ENCODE assay signal across 8 mouse cellular contexts in the genomic region with DNA sequence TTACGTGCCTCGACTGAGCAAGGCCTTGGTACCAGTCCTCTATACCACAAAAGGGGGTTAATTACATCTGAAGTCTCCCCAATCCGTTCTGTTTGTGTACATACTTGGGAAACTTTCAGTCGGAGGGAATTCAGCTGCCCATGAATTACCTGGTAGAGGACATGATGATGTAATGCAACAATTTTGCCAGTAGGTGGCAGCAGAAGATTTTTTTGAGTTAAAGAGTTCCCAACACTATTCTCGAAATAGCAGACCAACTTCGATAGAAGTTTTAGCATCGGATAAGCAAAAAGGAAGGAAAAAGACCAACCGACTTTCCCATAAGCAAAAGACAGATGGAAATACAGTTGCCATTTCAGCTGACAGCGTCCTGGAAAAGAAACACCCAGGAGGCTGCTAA.
DNase-seq lines count a peak whose midpoint lies in the region; ATAC-seq and TF ChIP-seq lines count a peak whose summit lies in the region.

No protein-coding gene starts in this region.

- TF ChIP-seq CTCF in heart, adult 2 months (IDR thresholded peaks at IDR 0.05): peak; percentile 90

- TF ChIP-seq POLR2A in heart, adult 2 months (IDR thresholded peaks at IDR 0.05; ENCODE audit: insufficient read depth, low read depth, low read length): no peak

- no peak for DNase-seq in heart, adult 2 months
- DNase-seq in heart, postnatal 25 days (ENCODE audit: low spot score): no peak
- peak; percentile 87 for DNase-seq in 3T3-L1 (ENCODE audit: low read depth, low spot score)
- DNase-seq in Muller cell, postnatal 12 days (ENCODE audit: inconsistent ontology term): peak; percentile 17
- DNase-seq in embryo, embryonic 10 days (ENCODE audit: low spot score): peak; percentile 67
- DNase-seq in hindlimb bud, embryonic 11.5 days (ENCODE audit: extremely low spot score, low read depth, low spot score): peak; percentile 86
- peak; percentile 59 for DNase-seq in lung, postnatal 25 days (ENCODE audit: low spot score)

- no peak overlapping the region for H3K27ac ChIP-seq in heart, adult 2 months

- no peaks in the 10 kb centered on the region for H3K79me2 ChIP-seq in heart, adult 2 months (replicated peaks; ENCODE audit: control insufficient read depth, insufficient read depth, low read length)

- H3K4me3 ChIP-seq in heart, adult 2 months: no peak overlapping the region

- H3K9ac ChIP-seq in heart, adult 2 months (ENCODE audit: low read depth, low read length): no peak overlapping the region

- ATAC-seq in megakaryocyte, adult 5-6 weeks (ENCODE audit: poor library complexity, severe bottlenecking): no peak

- H3K36me3 ChIP-seq in heart, adult 2 months (ENCODE audit: control insufficient read depth, insufficient read depth, low read length): no peaks in the 10 kb centered on the region

- H3K4me1 ChIP-seq in heart, adult 2 months (ENCODE audit: control insufficient read depth, insufficient read depth, low read length): no peaks in the 10 kb centered on the region

- no peaks in the 10 kb centered on the region for H3K27me3 ChIP-seq in heart, adult 2 months (ENCODE audit: control insufficient read depth, insufficient read depth, low read length)

- 13% methylated on average over 9 of the region's 9 CpGs for WGBS in heart, adult 2 months

- intact Hi-C loops in heart, adult 2 months (cut with DNase I): no loop called here
- intact Hi-C loops in heart, postnatal 25 days (cut with DNase I): loop anchor here (2.0 to 10.0 kb wide), 2 partner anchors 374 to 750 kb away; no protein-coding TSS in a partner anchor

- no peak for TF ChIP-seq EP300 in heart, adult 2 months (IDR thresholded peaks at IDR 0.05; ENCODE audit: insufficient read depth, low read depth, low read length)

Comparison
In these comparisons a context has a peak if more than half of its experiments do, and no peak if none do; other contexts are left out.
1. DNase-seq: peak in 3T3-L1 (single experiment), Muller cell, postnatal 12 days (single experiment), embryo, embryonic 10 days (single experiment), hindlimb bud, embryonic 11.5 days (single experiment) and lung, postnatal 25 days (single experiment); none in heart, adult 2 months (0 of 2) and heart, postnatal 25 days (single experiment).